Mouse (Mus musculus) bone marrow macrophage, adult 2 months (primary cell): ENCODE data around the gene Gm10320.

Source experiments
- CTCF ChIP-seq: IDR thresholded peaks from 2 replicates; pipeline ENCODE4 v1.5.1; 2012; ENCODE audit warnings: low read depth, mild to moderate bottlenecking, low read length, moderate library complexity
- POLR2A ChIP-seq: IDR thresholded peaks from 2 replicates; pipeline ENCODE4 v1.6.1; 2012; ENCODE audit warnings: mild to moderate bottlenecking, low read depth, low read length, borderline replicate concordance

- TF ChIP-seq CTCF (no peak), POLR2A (no peak)
Observed at GRCm38 (mm10) chr13:98461467-98461866, 30.3 kb downstream of the Gm10320 start.
